15 mouse cellular contexts compared by ENCODE assay signal in genomic region chr2:103815976-103816375, GRCm38 (mm10).
"Had no signal": no experiment of that assay in that cellular context is flagged by ENCODE, and none has a peak within 500 bp of the region (broad histone marks: within the 10 kb centered on the region; RNA-seq: fewer than 3 reads in every experiment).

No protein-coding gene starts in this region.

- H3K4me2 ChIP-seq: neural tube, embryonic 15.5 days; stomach, embryonic 15.5 days had no signal

- H3K27me3 ChIP-seq: neural tube, embryonic 15.5 days; stomach, embryonic 15.5 days had no signal

- H3K27ac ChIP-seq: neural tube, embryonic 15.5 days; stomach, embryonic 15.5 days; stomach, postnatal 0 days had no signal

- H3K9me3 ChIP-seq: neural tube, embryonic 15.5 days; stomach, embryonic 15.5 days had no signal

- H3K36me3 ChIP-seq: neural tube, embryonic 15.5 days; stomach, embryonic 15.5 days had no signal

- DNase-seq: retina, postnatal 1 day; right cerebral cortex, adult 18-20 months; right cerebral cortex, postnatal 14 days; right cerebral cortex, postnatal 25 days; right cerebral cortex, postnatal 4 days; spleen, adult 18-20 months; thymus, adult 18-20 months; thymus, adult 2 months; thymus, postnatal 14 days; thymus, postnatal 25 days; thymus, postnatal 36 days; thymus, postnatal 4 days had no signal

- H3K4me3 ChIP-seq: neural tube, embryonic 15.5 days; stomach, embryonic 15.5 days had no signal

- H3K9ac ChIP-seq: neural tube, embryonic 15.5 days; stomach, embryonic 15.5 days had no signal

- H3K4me1 ChIP-seq: neural tube, embryonic 15.5 days; stomach, embryonic 15.5 days had no signal
